Mouse (Mus musculus): ENCODE measurements around the gene Gna13.

GRCm38 (mm10) chr11:109327381-109327780 lies 35.2 kb upstream of the Gna13 start:
- TF ChIP-seq TCF3 (IDR thresholded peaks at IDR 0.05; ENCODE audit: insufficient read length, low read depth) (no peak), USF1 (IDR thresholded peaks at IDR 0.05; ENCODE audit: low read depth) (no peak), REST (IDR thresholded peaks at IDR 0.05; ENCODE audit: insufficient read depth, insufficient read length) (no peak), POLR2A (IDR thresholded peaks at IDR 0.05; ENCODE audit: insufficient read length, low read depth) (no peak), MAX (IDR thresholded peaks at IDR 0.05; ENCODE audit: low read depth) (no peak)
